Mouse (Mus musculus) C2C12 (cell line): ENCODE results near the gene Trh.

ENCODE experiments used
- CEBPB ChIP-seq: IDR thresholded peaks from one replicate; pipeline ENCODE4 v1.6.1; 2011; ENCODE audit warnings: low read depth, mild to moderate bottlenecking, control low read depth, moderate library complexity
- CTCF ChIP-seq: IDR thresholded peaks from one replicate; pipeline ENCODE4 v1.5.1; 2011; ENCODE audit not compliant: control insufficient read depth, insufficient read depth, insufficient read length
- FOSL1 ChIP-seq: IDR thresholded peaks from one replicate; pipeline ENCODE4 v1.8.0; 2011; ENCODE audit warnings: mild to moderate bottlenecking, low read length; ENCODE audit not compliant: poor library complexity, insufficient read depth, severe bottlenecking
- USF1 ChIP-seq: IDR thresholded peaks from one replicate; pipeline ENCODE4 v1.6.1; 2011; ENCODE audit warnings: low read depth, mild to moderate bottlenecking, control low read depth, moderate library complexity

GRCm38 (mm10) chr6:92285559-92285958, 41.1 kb upstream of the Trh start:
- TF ChIP-seq CTCF (no peak), CEBPB (no peak), FOSL1 (no peak), USF1 (no peak)
